Mouse (Mus musculus) ES-E14 (cell line): ENCODE measurements around the gene St7. TPM values are rescaled to one million over a fixed set of nuclear protein-coding genes. Genes with fewer than 3 reads are reported as not detected.

Source experiments
- DNase-seq: peaks from one replicate; pipeline ENCODE4 v3.0.0-alpha.2; 2013; ENCODE audit warnings: low read depth, low spot score
- H3K27ac ChIP-seq: 2 replicates; pipeline ENCODE4 v1.5.1; 2012; ENCODE audit warnings: low read depth, mild to moderate bottlenecking, low read length, moderate library complexity, mixed read lengths; ENCODE audit not compliant: poor library complexity, insufficient read depth, severe bottlenecking
- H3K36me3 ChIP-seq: 2 replicates; pipeline ENCODE4 v1.6.1; 2012; ENCODE audit warnings: mild to moderate bottlenecking, low read length, moderate library complexity, mixed read lengths; ENCODE audit not compliant: control insufficient read depth, poor library complexity, insufficient read depth, severe bottlenecking
- H3K4me1 ChIP-seq, 2 experiments: fragments of 150-350 bp in 1 of 2; sonication (generic) in 1 of 2; 2 replicates each; pipeline ENCODE4 v1.6.1; 2012; ENCODE audit warnings: low read length in 2 of 2, mild to moderate bottlenecking in 1 of 2, mixed read lengths in 1 of 2; ENCODE audit not compliant: control insufficient read depth in 2 of 2, insufficient read depth in 2 of 2, poor library complexity in 1 of 2
- H3K4me3 ChIP-seq, 2 experiments: fragments of 150-350 bp in 1 of 2; sonication (generic) in 1 of 2; 2 replicates each; pipeline ENCODE4 v1.5.1; 2012; ENCODE audit warnings: low read length in 2 of 2, low read depth in 1 of 2, mild to moderate bottlenecking in 1 of 2, mixed read lengths in 1 of 2; ENCODE audit not compliant: insufficient read depth in 1 of 2, poor library complexity in 1 of 2, severe bottlenecking in 1 of 2
- H3K9ac ChIP-seq: 2 replicates; pipeline ENCODE4 v1.6.1; 2012; ENCODE audit warnings: low read depth, mild to moderate bottlenecking, low read length, mixed read lengths; ENCODE audit not compliant: poor library complexity, insufficient read depth, severe bottlenecking
- H3K9me3 ChIP-seq: fragments of 150-350 bp; sonication (generic); 2 replicates; pipeline ENCODE4 v1.6.1; 2012; ENCODE audit warnings: low read depth, mild to moderate bottlenecking, low read length; ENCODE audit not compliant: control insufficient read depth, insufficient read depth
- CHD2 ChIP-seq: IDR thresholded peaks from 2 replicates; pipeline ENCODE4 v1.6.1; 2014; ENCODE audit warnings: mild to moderate bottlenecking, low read depth, low read length, inconsistent platforms
- HCFC1 ChIP-seq: IDR thresholded peaks from 2 replicates; pipeline ENCODE4 v1.6.1; 2012; ENCODE audit warnings: low read length, inconsistent platforms, borderline replicate concordance; ENCODE audit not compliant: insufficient read depth
- MAFK ChIP-seq: IDR thresholded peaks from 2 replicates; pipeline ENCODE4 v1.6.1; 2014; ENCODE audit warnings: mild to moderate bottlenecking, low read depth, low read length, inconsistent platforms; ENCODE audit not compliant: insufficient read depth
- ZC3H11A ChIP-seq: IDR thresholded peaks from 2 replicates; pipeline ENCODE4 v1.6.1; 2012; ENCODE audit warnings: low read depth, mild to moderate bottlenecking, inconsistent platforms, low read length, borderline replicate concordance
- ZNF384 ChIP-seq: IDR thresholded peaks from 2 replicates; pipeline ENCODE4 v1.6.1; 2012; ENCODE audit warnings: low read depth, low read length, inconsistent platforms
- in situ Hi-C, 2 experiments: fragments of 600-800 bp; cut with MboI; formaldehyde crosslinking; loops; one replicate each; pipeline ENCODE4 v1.15.1; 2025; ENCODE audit warnings: low sequenced_read_pairs in 2 of 2, inconsistent platforms in 1 of 2; ENCODE audit not compliant: unreplicated experiment in 2 of 2
- total RNA-seq: library from RNA; depleted of rRNA; stranded (reverse); fragments of 300-350 nt; gene quantifications from 2 replicates; pipeline ENCODE4 v1.2.3, GENCODE M21; 2012

Gene St7
- total RNA-seq, 1 experiment: 4.2 TPM

DNA sequence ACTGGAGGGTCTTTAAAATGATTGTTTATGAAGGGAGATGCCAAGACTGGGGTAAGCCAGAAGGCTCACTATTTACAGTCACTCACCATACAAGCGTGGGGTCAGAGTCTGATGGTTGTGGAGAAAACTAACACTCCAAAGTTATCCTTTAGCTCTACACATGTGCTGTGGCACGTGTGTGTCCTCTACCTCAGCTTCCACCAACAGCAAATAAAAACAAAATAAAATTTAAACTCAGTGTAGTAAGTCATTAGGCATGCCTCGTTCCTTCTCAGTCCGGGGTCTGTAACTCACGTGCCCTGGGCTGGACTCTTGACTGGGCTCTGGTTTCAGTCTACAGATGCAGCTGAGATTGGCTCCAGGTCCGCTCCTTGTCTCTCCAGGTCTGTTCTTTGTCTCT is 27.3 kb downstream of the St7 start:
- no peak overlapping the region for H3K27ac ChIP-seq
- in situ Hi-C loops: loop anchor here in 1 of 2 experiments (10.0 kb wide), 1 partner anchor 115 kb away; no protein-coding TSS in a partner anchor
- no peaks in the 10 kb centered on the region for H3K9me3 ChIP-seq
- H3K4me1 ChIP-seq: no peaks in the 10 kb centered on the region
- DNase-seq: no peak
- no peak overlapping the region for H3K9ac ChIP-seq
- H3K36me3 ChIP-seq: no peaks in the 10 kb centered on the region
- H3K4me3 ChIP-seq: no peak overlapping the region
- TF ChIP-seq MAFK: no peak
- TF ChIP-seq HCFC1: no peak
- TF ChIP-seq CHD2: no peak
- no peak for TF ChIP-seq ZNF384
- TF ChIP-seq ZC3H11A: no peak

DNA sequence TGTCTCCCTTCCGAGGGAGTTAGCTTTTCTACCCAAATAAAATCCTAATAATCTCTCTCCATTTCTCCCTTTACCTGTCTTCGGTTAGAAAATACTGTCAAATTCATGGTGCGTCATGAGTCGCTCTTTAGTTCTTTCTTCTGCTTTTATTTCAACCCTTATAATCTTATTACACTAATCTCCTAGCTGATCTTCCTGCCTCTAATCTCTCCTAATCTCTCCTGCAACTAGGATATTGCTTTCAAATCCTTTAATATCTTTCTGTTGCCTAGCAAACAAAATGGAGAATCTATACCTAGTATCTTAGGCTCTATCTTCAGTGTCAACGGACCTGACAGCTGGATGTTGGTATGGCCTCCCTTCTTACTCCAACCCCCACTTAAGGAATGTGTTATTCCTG is 29.0 kb downstream of the St7 start:
- in situ Hi-C loops: loop anchor here in 1 of 2 experiments (10.0 kb wide), 1 partner anchor 113 kb away; no protein-coding TSS in a partner anchor
- Histone ChIP-seq H3K27ac (no peak overlapping the region), H3K9me3 (no peaks in the 10 kb centered on the region), H3K4me3 (no peak overlapping the region), H3K4me1 (no peaks in the 10 kb centered on the region), H3K36me3 (no peaks in the 10 kb centered on the region), H3K9ac (no peak overlapping the region)
- TF ChIP-seq CHD2 (no peak), ZNF384 (no peak), HCFC1 (no peak), ZC3H11A (no peak), MAFK (no peak)
- no peak for DNase-seq

DNA sequence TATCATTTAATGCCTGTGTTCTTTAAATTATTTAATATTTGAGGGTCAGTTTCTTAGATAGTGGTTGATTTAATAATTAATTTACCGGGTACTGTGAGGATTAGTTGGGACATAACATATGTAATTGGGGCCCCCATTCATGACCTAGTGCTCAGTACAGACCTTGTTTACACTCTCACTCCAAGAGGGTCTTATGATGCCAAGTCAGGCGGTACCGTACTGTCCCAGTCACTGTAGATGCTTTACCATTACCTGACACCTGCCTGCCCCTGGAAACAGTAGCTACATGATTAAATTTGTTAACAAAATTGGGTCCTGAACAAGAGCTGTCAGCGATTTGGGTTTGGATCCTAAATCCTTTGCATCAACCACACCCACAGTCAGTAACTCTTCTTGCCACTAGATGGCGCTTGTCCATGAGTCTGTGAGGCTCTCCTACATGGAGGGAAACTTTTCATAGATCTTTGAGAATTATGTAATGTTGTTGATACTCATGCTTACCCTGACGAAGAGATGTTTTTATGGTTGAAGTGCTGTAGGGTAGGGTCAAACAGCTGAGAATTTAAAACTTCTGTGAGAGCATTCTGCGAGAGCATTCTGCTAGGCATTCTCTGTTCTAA is 33.2 kb downstream of the St7 start:
- Histone ChIP-seq H3K36me3 (no peaks in the 10 kb centered on the region), H3K4me3 (no peak overlapping the region), H3K9me3 (no peaks in the 10 kb centered on the region), H3K4me1 (no peaks in the 10 kb centered on the region), H3K27ac (no peak overlapping the region), H3K9ac (no peak overlapping the region)
- in situ Hi-C loops: loop anchor here in 1 of 2 experiments (10.0 kb wide), 1 partner anchor 109 kb away; no protein-coding TSS in a partner anchor
- 0 out of 2 replicates have a peak, but pooled peaks have one; percentile 6 for TF ChIP-seq ZC3H11A
- TF ChIP-seq MAFK: no peak
- peak; percentile 25 for DNase-seq

DNA sequence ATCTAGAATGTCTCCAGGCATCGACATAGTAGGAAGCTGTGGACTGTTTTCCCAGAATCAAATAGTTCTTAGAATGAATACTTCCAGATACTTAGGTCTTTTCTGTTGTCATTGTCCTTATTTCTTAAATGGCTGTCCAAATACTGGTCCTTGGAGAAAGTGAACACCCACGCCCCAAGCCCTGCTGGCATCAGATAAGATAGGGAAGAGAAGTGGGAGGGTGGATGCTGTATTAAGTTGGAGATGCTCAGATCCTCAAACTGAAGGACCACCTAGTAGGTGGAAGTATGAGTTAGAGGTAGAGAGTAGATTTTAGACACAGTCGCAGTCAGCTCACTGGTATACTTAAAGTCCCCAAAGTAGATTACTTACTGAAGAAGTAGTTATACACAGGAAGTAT is 34.5 kb downstream of the St7 start:
- no peak overlapping the region for H3K4me3 ChIP-seq
- no peaks in the 10 kb centered on the region for H3K9me3 ChIP-seq
- in situ Hi-C loops: loop anchor here in 1 of 2 experiments (10.0 kb wide), 1 partner anchor 108 kb away; no protein-coding TSS in a partner anchor
- H3K27ac ChIP-seq: no peak overlapping the region
- H3K4me1 ChIP-seq: no peaks in the 10 kb centered on the region
- no peak for TF ChIP-seq ZC3H11A
- TF ChIP-seq CHD2: no peak
- no peak for TF ChIP-seq ZNF384
- no peaks in the 10 kb centered on the region for H3K36me3 ChIP-seq
- no peak for DNase-seq
- H3K9ac ChIP-seq: no peak overlapping the region
